Mouse (Mus musculus) adrenal gland, postnatal 25 days (tissue): Measurements from ENCODE around the gene Styxl1. TPM values are rescaled to one million over a fixed set of nuclear protein-coding genes. Genes with fewer than 3 reads are reported as not detected.

ENCODE experiments used
- microRNA-seq, 2 experiments: library from miRNA; unstranded; fragments of <30 nt; microRNA quantifications; one replicate each; pipeline ENCODE4 v1.2.0; 2021
- total RNA-seq: library from RNA; stranded (reverse); gene quantifications from 2 replicates; pipeline ENCODE4 v1.2.3, GENCODE M21; 2021

The Styxl1 gene
- total RNA-seq, 1 experiment from 2014 or later, result 0.36 TPM

Small RNA genes within 50 kb of the gene (microRNA-seq; reads per million reads assigned to microRNA genes)
- 0.34 to 0.71 reads per million in 2 experiments for gene Mir7034

Other genes with a start within 250 kb of the Styxl1 start
- gene Hip1, start 233.3 kb downstream of the Styxl1 start, total RNA-seq, result 24.3 and 27.1 TPM in 2 replicates
- not detected in 2 replicates for gene Ccl26, start 214.8 kb downstream of the Styxl1 start, total RNA-seq
- 0.61 TPM in 1 of 2 replicates, not detected in the other for gene Ccl24, start 205.3 kb downstream of the Styxl1 start, total RNA-seq
- 33.6 and 51.6 TPM in 2 replicates for gene Rhbdd2, start 145.8 kb downstream of the Styxl1 start, total RNA-seq
- 258 and 276 TPM in 2 replicates for gene Por, start 108.4 kb downstream of the Styxl1 start, total RNA-seq
- 36.7 and 37.8 TPM in 2 replicates for gene Tmem120a, start 33.9 kb downstream of the Styxl1 start, total RNA-seq
- 408 and 463 TPM in 2 replicates for gene Mdh2, start 95 bp upstream of the Styxl1 start, total RNA-seq
- gene Srrm3, start 28.5 kb upstream of the Styxl1 start, total RNA-seq, result 1.7 and 5.6 TPM in 2 replicates
- 80.7 and 133 TPM in 2 replicates for gene Hspb1, start 109.5 kb upstream of the Styxl1 start, total RNA-seq
- 477 and 524 TPM in 2 replicates for gene Ywhag, start 156.2 kb upstream of the Styxl1 start, total RNA-seq
- 4.3 and 7.9 TPM in 2 replicates for gene Ssc4d, start 196.1 kb upstream of the Styxl1 start, total RNA-seq
- not detected in 2 replicates for gene Zp3, start 201.7 kb upstream of the Styxl1 start, total RNA-seq
- 12.4 and 13.4 TPM in 2 replicates for gene Dtx2, start 216.4 kb upstream of the Styxl1 start, total RNA-seq